Mouse (Mus musculus) testis, postnatal 10 days (tissue): ENCODE measurements at regions not wholly inside any gene's neighbourhood (a gene's known extent, or its start where the extent isn't known, plus 50 kb on each side); places are given as distances from the start of the nearest gene placed in this dataset.

ENCODE experiments used
- DNase-seq: peaks from one replicate; pipeline ENCODE4 v3.0.0; 2021; ENCODE audit warnings: low spot score

GRCm38 (mm10) chr7:136267716-136268489, 551.7 kb upstream of the Mki67 start:
- no peak for DNase-seq

- no peak for DNase-seq
These were observed 559.5 kb upstream of the Mki67 start for GRCm38 (mm10) chr7:136275651-136276050.

- DNase-seq: no peak
These were observed 567.6 kb upstream of the Mki67 start for GRCm38 (mm10) chr7:136283770-136284169.

- DNase-seq: no peak
These were observed 569.4 kb upstream of the Mki67 start for GRCm38 (mm10) chr7:136285606-136286005.

GRCm38 (mm10) chr7:136293536-136294145, 577.5 kb upstream of the Mki67 start:
- no peak for DNase-seq

- peak; percentile 54 for DNase-seq
These were observed 578.3 kb upstream of the Mki67 start for GRCm38 (mm10) chr7:136294445-136294844.

- DNase-seq: no peak
These were observed 581.8 kb upstream of the Mki67 start for GRCm38 (mm10) chr7:136297901-136298513.

GRCm38 (mm10) chr7:136306137-136306536, 588.3 kb upstream of the Mgmt start:
- DNase-seq: no peak

- DNase-seq: no peak
These were observed 585.6 kb upstream of the Mgmt start for GRCm38 (mm10) chr7:136308765-136309164.

GRCm38 (mm10) chr7:136327281-136327680, 567.1 kb upstream of the Mgmt start:
- no peak for DNase-seq

- no peak for DNase-seq
These were observed 564.0 kb upstream of the Mgmt start for GRCm38 (mm10) chr7:136330431-136330830.

- no peak for DNase-seq
These were observed 561.6 kb upstream of the Mgmt start for GRCm38 (mm10) chr7:136332805-136333204.

- DNase-seq: no peak
These were observed 552.7 kb upstream of the Mgmt start for GRCm38 (mm10) chr7:136341599-136342210.

GRCm38 (mm10) chr7:136342211-136342799, 552.1 kb upstream of the Mgmt start:
- no peak for DNase-seq

- no peak for DNase-seq
These were observed 551.6 kb upstream of the Mgmt start for GRCm38 (mm10) chr7:136342822-136343221.

GRCm38 (mm10) chr7:136343494-136343893, 550.9 kb upstream of the Mgmt start:
- DNase-seq: no peak

GRCm38 (mm10) chr7:136345051-136345450, 549.4 kb upstream of the Mgmt start:
- no peak for DNase-seq

- DNase-seq: no peak
These were observed 547.9 kb upstream of the Mgmt start for GRCm38 (mm10) chr7:136346531-136346930.

- DNase-seq: no peak
These were observed 546.1 kb upstream of the Mgmt start for GRCm38 (mm10) chr7:136348309-136348708.

GRCm38 (mm10) chr7:136349651-136350050, 544.8 kb upstream of the Mgmt start:
- DNase-seq: no peak

- DNase-seq: no peak
These were observed 537.4 kb upstream of the Mgmt start for GRCm38 (mm10) chr7:136357011-136357410.
